Mouse (Mus musculus): ENCODE data around the gene Rgs18. TPM values are rescaled to one million over a fixed set of nuclear protein-coding genes. Genes with fewer than 3 reads are reported as not detected.

The Rgs18 gene
- 3.6 and 4.1 TPM in 2 replicates for polyA plus RNA-seq (2012)

DNA sequence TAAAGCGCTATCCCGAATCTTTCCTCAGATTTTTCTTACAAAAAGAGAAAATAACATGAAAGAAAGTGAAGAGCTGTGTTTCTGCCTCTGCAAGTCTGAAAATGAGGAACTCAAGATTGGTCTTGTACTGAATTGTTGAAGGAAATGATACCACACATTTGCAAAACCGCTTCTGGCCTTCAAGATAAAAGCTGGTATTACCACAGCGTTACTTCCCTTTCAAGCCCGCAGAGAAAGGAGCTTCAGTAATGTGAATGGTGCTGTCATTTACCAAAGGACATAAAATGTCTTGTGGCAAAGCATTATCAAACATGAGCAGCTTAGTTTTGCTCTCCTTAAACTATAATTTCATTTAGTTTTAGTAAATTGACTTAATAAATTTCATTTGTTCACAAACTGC is at the start of gene Rgs18:
Gene Rgs18, minus strand, starts transcription at position 105 of the 400 bp plus-strand sequence.

Other genes starting within 250 kb of the Rgs18 start
- not detected in 2 replicates for gene Rgs21, start 207.8 kb downstream of the Rgs18 start, polyA plus RNA-seq (2012)

Measured in megakaryocyte-erythroid progenitor cell, adult 5 weeks (primary cell).